Mouse (Mus musculus): ENCODE results near the gene Lsamp. TPM values are rescaled to one million over a fixed set of nuclear protein-coding genes. Genes with fewer than 3 reads are reported as not detected.

Lsamp gene
- total and polyA plus RNA-seq, 3 experiments: not detected

DNA sequence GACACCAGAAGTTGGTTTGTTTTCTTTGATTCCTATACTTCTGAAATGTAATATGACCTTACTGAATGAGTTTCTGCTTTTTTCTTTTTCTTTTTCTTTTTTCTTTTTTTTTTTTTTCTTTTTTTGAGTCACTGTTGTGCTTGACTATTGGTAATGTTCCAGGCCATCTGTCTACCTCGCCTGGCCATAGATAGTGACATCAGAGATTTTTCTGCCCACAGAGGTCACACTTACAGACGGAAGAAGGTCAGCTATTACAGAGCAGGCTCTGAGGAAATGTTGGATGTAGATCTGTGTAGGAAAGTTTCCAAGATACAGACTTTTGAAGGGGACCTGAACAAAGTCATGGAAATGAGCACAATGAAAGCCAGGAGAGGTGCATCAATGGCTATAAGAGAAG is 76.3 kb downstream of the Lsamp start:
- Histone ChIP-seq H3K4me1 (ENCODE audit: control insufficient read depth in 1 of 2, insufficient read depth in 2 of 2) (no peaks in the 10 kb centered on the region), H3K9ac (ENCODE audit: insufficient read depth, low read depth) (no peak overlapping the region), H3K9me3 (replicated peaks; ENCODE audit: low read length) (peaks cover 50% of the 10 kb centered on the region), H3K27me3 (replicated peaks) (no peaks in the 10 kb centered on the region), H3K4me3 (replicated peaks in 1 of 3; ENCODE audit: low read depth in 2 of 3, low read length in 2 of 3, poor library complexity in 1 of 3) (no peak overlapping the region), H3K79me2 (replicated peaks; ENCODE audit: control insufficient read depth, extremely low read depth, insufficient read depth, poor library complexity, severe bottlenecking) (no peaks in the 10 kb centered on the region), H3K4me2 (ENCODE audit: insufficient read depth, low read depth, poor library complexity, severe bottlenecking) (no peak overlapping the region), H3K36me3 (replicated peaks in 1 of 2; ENCODE audit: control insufficient read depth in 1 of 2, insufficient read depth in 1 of 2, low read length in 1 of 2) (no peaks in the 10 kb centered on the region), H3K27ac (ENCODE audit: insufficient read depth, low read depth) (no peak overlapping the region)
- dilution Hi-C loops (cut with MboI; ENCODE audit: extremely low pct_ligation_motif_present, extremely low pct_unique_long_range_greater_than_20kb, low sequenced_read_pairs): no loop called here
- in situ Hi-C loops (cut with MboI; ENCODE audit: low pct_ligation_motif_present, low pct_unique_long_range_greater_than_20kb, low sequenced_read_pairs): no loop called here
- TF ChIP-seq SIN3A (IDR thresholded peaks at IDR 0.05; ENCODE audit: low read length): no peak
- no peak for TF ChIP-seq MYC (IDR thresholded peaks at IDR 0.05; ENCODE audit: low read depth, low read length)
- no peak for TF ChIP-seq ETS1 (conservative IDR thresholded peaks at IDR 0.05; ENCODE audit: low read depth, low read length)
- TF ChIP-seq ZC3H11A (IDR thresholded peaks at IDR 0.05; ENCODE audit: low read depth, low read length): no peak
- no peak for TF ChIP-seq CHD1 (IDR thresholded peaks at IDR 0.05; ENCODE audit: low read depth, low read length)
- TF ChIP-seq ZNF384 (IDR thresholded peaks at IDR 0.05; ENCODE audit: low read depth, low read length): no peak
- no peak for TF ChIP-seq JUN (IDR thresholded peaks at IDR 0.05; ENCODE audit: insufficient read depth, low read depth, low read length)
- TF ChIP-seq ELF1 (IDR thresholded peaks at IDR 0.05; ENCODE audit: low read depth, low read length): no peak
- TF ChIP-seq HCFC1 (IDR thresholded peaks at IDR 0.05; ENCODE audit: low read depth, low read length): no peak
- TF ChIP-seq RCOR1 (conservative IDR thresholded peaks at IDR 0.05; ENCODE audit: low read depth, low read length): no peak
- TF ChIP-seq USF2 (conservative IDR thresholded peaks at IDR 0.05; ENCODE audit: low read depth, low read length): no peak
- no peak for TF ChIP-seq KAT2A (IDR thresholded peaks at IDR 0.05; ENCODE audit: insufficient replicate concordance, low read length)
- no peak for TF ChIP-seq PAX5 (IDR thresholded peaks at IDR 0.05; ENCODE audit: low read length)
- no peak for DNase-seq (ENCODE audit: extremely low read depth)

DNA sequence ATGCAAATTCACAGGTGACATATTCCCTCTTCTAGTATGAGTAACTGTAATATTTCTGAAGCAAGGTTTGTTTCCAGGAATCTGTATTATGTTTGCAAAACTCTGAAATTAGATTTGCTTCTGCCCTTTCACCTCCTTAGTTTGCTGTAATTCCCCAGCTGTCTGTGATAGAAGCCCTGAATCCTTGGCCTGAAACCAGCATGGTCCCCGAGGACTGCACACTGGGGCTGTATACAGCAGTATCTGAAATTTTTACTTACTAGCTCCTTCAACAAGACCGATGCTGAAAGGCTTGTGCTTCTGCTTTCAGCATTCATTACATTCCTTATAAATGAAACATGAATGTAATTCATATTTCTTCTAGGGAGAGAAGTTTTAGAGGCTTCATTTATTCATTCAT is 91.4 kb downstream of the Lsamp start:
- in situ Hi-C loops (cut with MboI; ENCODE audit: low pct_ligation_motif_present, low pct_unique_long_range_greater_than_20kb, low sequenced_read_pairs) (no loop called here), dilution Hi-C loops (cut with MboI; ENCODE audit: extremely low pct_ligation_motif_present, extremely low pct_unique_long_range_greater_than_20kb, low sequenced_read_pairs) (no loop called here)
- DNase-seq (ENCODE audit: extremely low read depth): no peak
- Histone ChIP-seq H3K79me2 (replicated peaks; ENCODE audit: control insufficient read depth, extremely low read depth, insufficient read depth, poor library complexity, severe bottlenecking) (no peaks in the 10 kb centered on the region), H3K36me3 (replicated peaks in 1 of 2; ENCODE audit: control insufficient read depth in 1 of 2, insufficient read depth in 1 of 2, low read length in 1 of 2) (no peaks in the 10 kb centered on the region), H3K4me3 (replicated peaks in 1 of 3; ENCODE audit: low read depth in 2 of 3, low read length in 2 of 3, poor library complexity in 1 of 3) (no peak overlapping the region), H3K9me3 (replicated peaks; ENCODE audit: low read length) (peaks cover 50% of the 10 kb centered on the region), H3K4me2 (ENCODE audit: insufficient read depth, low read depth, poor library complexity, severe bottlenecking) (no peak overlapping the region), H3K27me3 (replicated peaks) (no peaks in the 10 kb centered on the region), H3K27ac (ENCODE audit: insufficient read depth, low read depth) (no peak overlapping the region), H3K4me1 (ENCODE audit: control insufficient read depth in 1 of 2, insufficient read depth in 2 of 2) (no peaks in the 10 kb centered on the region), H3K9ac (ENCODE audit: insufficient read depth, low read depth) (no peak overlapping the region)
- TF ChIP-seq SMC3 (IDR thresholded peaks at IDR 0.05; ENCODE audit: low read depth, low read length) (no peak), SIN3A (IDR thresholded peaks at IDR 0.05; ENCODE audit: low read length) (no peak), POLR2A (IDR thresholded peaks at IDR 0.05; ENCODE audit: low read depth, low read length) (no peak), KAT2A (IDR thresholded peaks at IDR 0.05; ENCODE audit: insufficient replicate concordance, low read length) (no peak), CHD1 (IDR thresholded peaks at IDR 0.05; ENCODE audit: low read depth, low read length) (no peak), NRF1 (IDR thresholded peaks at IDR 0.05; ENCODE audit: low read depth, low read length) (no peak), ZC3H11A (IDR thresholded peaks at IDR 0.05; ENCODE audit: low read depth, low read length) (no peak), BHLHE40 (IDR thresholded peaks at IDR 0.05; ENCODE audit: low read depth, low read length) (no peak), USF2 (conservative IDR thresholded peaks at IDR 0.05; ENCODE audit: low read depth, low read length) (no peak), UBTF (IDR thresholded peaks at IDR 0.05; ENCODE audit: low read depth, low read length) (no peak)
